Mouse (Mus musculus) adrenal gland, adult (tissue): Measurements from ENCODE around the gene Borcs8.

Experiments
- DNase-seq, 2 experiments: peaks; one replicate each; pipeline ENCODE4 v3.0.0; 2022 to 2023; ENCODE audit warnings: low spot score in 1 of 2; ENCODE audit not compliant: inconsistent age in 2 of 2

The Borcs8 gene

GRCm38 (mm10) chr8:70131166-70131883 lies 8.0 kb upstream of the Borcs8 start, which contains the start of gene Nr2c2ap:
TSS of gene Nr2c2ap (plus strand) at chr8:70131333.
- DNase-seq = peak; percentile 86 to 92

GRCm38 (mm10) chr8:70134086-70134485 lies 5.2 kb upstream of the Borcs8 start:
- DNase-seq = no peak

- no peak for DNase-seq
These were observed 4.4 kb upstream of the Borcs8 start for GRCm38 (mm10) chr8:70134931-70135330.

GRCm38 (mm10) chr8:70136591-70136990 lies 2.7 kb upstream of the Borcs8 start:
- no peak for DNase-seq

GRCm38 (mm10) chr8:70137890-70138289 lies 1.4 kb upstream of the Borcs8 start:
- no peak for DNase-seq

- no peak for DNase-seq
These were observed 682 bp downstream of the Borcs8 start for GRCm38 (mm10) chr8:70139981-70140380.

GRCm38 (mm10) chr8:70147678-70148607 lies 8.6 kb downstream of the Borcs8 start:
- no peak for DNase-seq

- no peak for DNase-seq
These were observed 10.9 kb downstream of the Borcs8 start for GRCm38 (mm10) chr8:70150158-70150557.

GRCm38 (mm10) chr8:70152537-70153257 lies 13.4 kb downstream of the Borcs8 start:
- peak; percentile 68 to 83 for DNase-seq

- no peak for DNase-seq
These were observed 18.0 kb downstream of the Borcs8 start for GRCm38 (mm10) chr8:70157240-70157800.

GRCm38 (mm10) chr8:70158069-70158853 lies 19.0 kb downstream of the Borcs8 start:
- peak; percentile 72 to 82 for DNase-seq

GRCm38 (mm10) chr8:70159211-70159610 lies 19.9 kb downstream of the Borcs8 start:
- no peak for DNase-seq

GRCm38 (mm10) chr8:70160015-70160414 lies 20.7 kb downstream of the Borcs8 start:
- DNase-seq = no peak

- no peak for DNase-seq
These were observed 24.0 kb downstream of the Borcs8 start for GRCm38 (mm10) chr8:70163316-70163715.

GRCm38 (mm10) chr8:70166504-70167110 lies 27.3 kb downstream of the Borcs8 start:
- peak; percentile 51 to 80 for DNase-seq

- no peak for DNase-seq
These were observed 30.8 kb downstream of the Borcs8 start for GRCm38 (mm10) chr8:70170116-70170515.

- DNase-seq = no peak
These were observed 31.4 kb downstream of the Borcs8 start for GRCm38 (mm10) chr8:70170748-70171147.

GRCm38 (mm10) chr8:70171240-70171639 lies 31.9 kb downstream of the Borcs8 start:
- no peak for DNase-seq

- peak; percentile 94 to 97 for DNase-seq
These were observed 32.9 kb downstream of the Borcs8 start, which contains the start of gene Tmem161a for GRCm38 (mm10) chr8:70172043-70172681. TSS of gene Tmem161a (plus strand) at chr8:70172356.
